Mouse (Mus musculus): ENCODE data around the gene Cnr2.

Cnr2 gene

DNA sequence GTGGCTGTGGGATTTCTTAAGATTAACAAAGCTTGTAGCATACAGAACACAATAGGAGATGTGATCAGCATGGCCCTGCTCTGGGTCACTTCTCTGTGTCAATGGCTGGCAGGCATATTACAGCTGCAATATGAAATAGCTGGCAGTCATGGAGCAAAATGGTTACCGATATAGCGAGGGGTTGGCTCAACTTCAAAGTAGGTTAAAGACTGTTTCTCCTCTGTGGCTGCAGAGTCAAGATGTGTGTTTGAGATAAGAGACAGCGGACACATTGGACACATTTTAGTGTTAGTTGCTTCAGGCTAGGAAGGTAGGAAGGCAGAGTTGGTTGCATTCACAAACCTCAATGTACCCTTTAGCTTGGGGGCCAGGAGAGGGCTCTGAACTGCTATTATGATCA, 11.4 kb downstream of the Cnr2 start:
- DNase-seq (ENCODE audit: low spot score in 2 of 2), result no peak

DNA sequence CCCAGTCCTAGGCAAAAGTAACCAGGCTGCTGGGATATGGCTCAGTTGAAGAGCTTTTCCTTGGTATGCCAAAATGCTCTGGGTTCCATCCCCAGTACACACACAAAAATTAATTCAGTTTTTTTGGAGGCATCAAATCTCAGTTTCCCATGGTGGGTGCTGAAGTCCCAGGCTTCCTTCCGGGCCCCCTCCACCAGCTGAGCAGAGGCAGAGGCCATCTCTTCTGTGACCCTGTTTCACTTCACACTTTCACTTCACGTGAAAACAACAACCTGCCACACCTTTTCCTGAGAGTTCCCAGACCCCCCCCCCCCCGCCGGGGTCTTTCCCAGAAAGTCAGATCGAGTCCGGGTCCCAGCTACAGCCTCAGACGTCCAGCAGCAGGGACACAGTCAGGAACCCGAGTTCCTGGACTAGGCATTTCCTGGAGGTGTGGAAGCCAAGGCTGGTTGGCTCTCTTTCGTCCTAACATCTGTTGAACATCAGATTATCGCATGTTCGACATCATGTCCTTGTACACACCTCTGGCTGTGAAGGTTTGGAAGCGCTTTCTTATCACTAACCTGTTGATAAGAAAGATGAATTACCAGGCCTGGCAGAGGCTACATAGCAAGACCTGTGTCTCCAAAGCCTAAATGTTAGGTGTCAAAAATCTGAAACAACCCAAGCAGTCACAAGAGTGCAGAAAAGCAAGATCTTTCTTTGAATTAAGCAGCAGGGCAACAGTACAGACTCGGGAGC, 14.3 kb downstream of the Cnr2 start:
- DNase-seq (ENCODE audit: low spot score in 2 of 2), result no peak

DNA sequence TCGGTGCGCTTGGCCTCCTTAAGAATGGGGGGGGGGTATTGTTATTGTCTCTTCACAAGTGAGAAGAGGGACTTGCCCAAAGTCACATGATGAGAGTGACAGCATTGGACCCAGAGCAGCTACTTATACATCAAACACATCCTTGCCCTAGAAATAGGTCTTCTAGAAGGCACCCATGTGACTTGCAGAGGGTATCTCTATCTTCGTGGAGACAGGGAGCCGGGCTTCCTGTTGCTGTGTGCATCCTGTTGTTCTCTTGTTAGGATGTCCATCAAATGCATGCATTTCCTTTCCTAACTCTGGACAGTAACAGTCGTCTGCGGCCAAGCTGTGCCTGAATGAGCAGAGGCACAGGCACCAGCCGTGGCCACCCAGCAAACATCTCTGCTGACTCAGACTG, 16.3 kb downstream of the Cnr2 start:
- no peak for DNase-seq (ENCODE audit: low spot score in 2 of 2)

DNA sequence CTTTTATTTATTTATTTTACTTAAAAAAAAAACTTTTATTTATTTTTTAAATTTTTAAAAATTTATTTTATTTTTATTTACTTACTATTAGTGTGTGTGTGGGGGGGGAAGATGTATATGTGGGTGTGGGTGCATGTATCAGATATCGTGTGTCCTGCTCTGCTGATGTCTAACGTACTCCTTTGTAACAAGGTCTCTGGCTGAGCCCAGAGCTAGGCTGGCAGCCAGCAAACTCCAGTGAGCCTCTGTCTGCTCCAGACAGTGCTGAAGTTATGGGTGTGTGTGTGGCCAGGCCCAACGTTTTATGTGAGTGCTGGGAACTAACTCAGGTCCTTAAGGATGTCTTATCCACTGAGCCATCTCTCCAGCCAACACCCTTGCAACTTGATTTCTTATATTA, 17.0 kb downstream of the Cnr2 start:
- DNase-seq (ENCODE audit: low spot score in 2 of 2), result no peak

DNA sequence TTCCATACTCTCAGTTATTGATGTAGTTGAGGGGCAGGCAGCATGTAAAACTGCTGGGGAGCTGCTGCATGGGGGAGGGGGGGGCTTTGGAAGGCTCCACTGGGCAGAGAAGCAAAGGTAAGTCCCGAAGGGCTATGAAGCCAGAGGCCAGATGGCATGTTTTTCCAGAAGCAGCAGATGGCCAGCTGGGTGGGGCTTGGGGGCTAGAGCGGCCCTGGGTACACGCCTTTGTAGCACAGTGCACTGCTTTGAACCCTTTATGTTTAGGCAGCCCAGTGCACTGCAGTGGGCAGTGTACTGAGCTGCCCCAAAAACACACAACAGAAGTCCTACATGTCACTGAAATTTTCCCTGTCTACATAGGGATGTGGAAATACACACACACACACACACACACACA, 17.6 kb downstream of the Cnr2 start:
- DNase-seq (ENCODE audit: low spot score in 2 of 2), result no peak

DNA sequence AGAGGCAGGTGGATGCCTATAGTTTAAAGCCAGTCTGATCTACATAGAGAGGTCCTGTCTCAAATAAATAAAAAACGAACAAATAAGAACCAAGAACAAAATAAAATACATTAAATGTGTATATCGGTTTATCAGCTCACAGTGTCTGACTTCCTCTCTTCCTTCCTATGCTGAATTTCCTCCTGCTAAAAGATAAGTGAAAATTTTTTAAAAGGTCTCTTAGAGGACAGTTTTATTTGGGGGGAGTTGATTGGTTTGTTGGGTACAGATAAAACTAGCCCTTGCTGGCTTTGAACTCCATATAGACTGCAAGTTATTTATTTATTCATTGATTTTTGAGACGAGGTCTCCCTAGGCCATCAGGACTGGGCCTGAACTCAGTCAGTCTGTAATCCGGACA, 18.2 kb downstream of the Cnr2 start:
- no peak for DNase-seq (ENCODE audit: low spot score in 2 of 2)

DNA sequence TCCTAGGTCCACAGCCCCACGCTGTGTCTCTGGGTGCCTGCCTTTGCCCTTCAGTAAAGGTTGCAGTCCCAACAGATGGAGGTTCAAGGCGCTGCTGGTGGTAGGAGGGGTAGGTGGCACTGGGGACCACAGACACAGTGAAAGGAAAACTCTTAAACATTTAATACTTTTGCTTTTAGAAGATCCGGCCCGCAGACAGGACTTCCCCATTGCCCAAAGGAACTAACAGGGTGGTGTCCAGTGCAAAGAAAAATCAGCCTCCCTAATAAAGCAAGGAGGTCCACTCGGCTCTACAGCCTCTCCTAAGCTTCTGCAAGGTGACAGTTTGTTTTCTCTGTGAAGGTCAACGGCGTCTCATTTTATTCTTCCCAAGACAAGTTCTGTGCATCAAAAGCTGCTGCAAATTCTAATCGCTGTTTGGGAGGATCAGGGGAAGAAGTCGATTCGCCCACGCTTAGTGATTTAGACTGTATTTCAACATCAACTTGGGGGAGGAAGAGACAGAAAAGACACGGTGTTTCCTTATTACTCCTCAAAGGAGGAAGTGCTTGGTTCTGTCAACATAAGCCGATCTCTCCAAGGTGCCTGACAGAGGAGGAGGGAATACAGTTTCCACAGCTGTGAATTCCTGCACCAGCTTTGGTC, 23.6 kb downstream of the Cnr2 start:
- no peak for DNase-seq (ENCODE audit: low spot score in 2 of 2)

DNA sequence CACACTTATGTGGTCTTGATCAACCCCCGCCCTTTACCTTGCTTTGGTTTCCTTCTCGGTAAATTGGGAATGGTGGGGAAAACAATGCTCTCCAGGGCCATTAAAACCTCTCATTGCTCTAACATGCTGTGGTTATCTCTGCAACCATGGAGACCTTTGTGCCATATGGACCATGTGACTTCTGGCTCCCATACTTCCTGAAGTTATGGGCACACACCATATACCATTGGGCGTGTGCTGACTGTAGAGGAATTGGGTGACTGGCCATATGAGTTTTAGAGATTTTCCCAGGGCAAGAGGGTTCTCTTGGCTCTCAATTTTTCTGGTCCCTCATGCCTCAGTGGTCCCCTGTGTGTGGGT, 24.1 kb downstream of the Cnr2 start:
- no peak for DNase-seq (ENCODE audit: low spot score in 2 of 2)

DNA sequence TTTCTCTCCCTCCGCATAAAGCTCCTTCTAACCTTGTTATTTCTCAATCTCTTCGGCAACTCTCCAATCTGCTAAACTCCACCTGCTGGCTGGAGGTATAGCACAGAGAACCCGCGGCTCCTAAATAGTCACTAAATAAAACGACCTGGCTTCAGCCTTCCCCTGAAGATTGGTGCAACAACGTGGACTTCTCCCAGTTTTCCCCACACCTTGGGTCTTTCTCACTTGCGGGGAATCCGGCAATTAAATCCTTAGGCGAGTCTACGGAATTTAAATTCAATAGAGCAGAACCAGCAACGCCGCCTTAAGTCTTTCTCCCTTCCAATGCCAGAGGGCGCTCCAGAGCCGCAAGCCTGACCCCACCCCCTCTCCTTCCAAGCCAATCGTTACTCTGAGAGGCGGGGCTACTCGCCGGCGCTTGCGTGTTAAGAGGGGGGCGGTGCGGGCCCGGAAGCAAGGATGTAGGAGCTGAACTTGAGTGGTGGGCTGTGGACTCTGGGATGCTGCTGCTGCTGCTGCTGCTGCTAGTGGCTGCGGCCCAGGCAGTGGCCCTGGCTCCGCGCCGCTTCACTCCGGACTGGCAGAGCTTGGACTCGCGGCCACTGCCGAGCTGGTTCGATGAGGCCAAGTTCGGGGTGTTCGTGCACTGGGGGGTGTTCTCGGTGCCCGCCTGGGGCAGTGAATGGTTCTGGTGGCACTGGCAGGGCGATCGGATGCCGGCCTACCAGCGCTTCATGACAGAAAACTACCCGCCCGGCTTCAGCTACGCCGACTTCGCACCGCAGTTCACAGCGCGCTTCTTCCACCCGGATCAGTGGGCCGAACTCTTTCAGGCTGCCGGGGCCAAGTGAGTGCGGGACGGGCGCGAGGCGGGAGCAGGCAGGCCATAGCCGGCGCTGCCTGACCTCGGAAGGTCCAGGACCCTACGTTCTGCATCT, 25.4 kb downstream of the Cnr2 start, which contains the start of gene Fuca1:
Gene Fuca1, plus strand, starts transcription at position 432 of the 938 bp plus-strand sequence.
- peak; percentile 77 to 96 for DNase-seq (ENCODE audit: low spot score in 2 of 2)

DNA sequence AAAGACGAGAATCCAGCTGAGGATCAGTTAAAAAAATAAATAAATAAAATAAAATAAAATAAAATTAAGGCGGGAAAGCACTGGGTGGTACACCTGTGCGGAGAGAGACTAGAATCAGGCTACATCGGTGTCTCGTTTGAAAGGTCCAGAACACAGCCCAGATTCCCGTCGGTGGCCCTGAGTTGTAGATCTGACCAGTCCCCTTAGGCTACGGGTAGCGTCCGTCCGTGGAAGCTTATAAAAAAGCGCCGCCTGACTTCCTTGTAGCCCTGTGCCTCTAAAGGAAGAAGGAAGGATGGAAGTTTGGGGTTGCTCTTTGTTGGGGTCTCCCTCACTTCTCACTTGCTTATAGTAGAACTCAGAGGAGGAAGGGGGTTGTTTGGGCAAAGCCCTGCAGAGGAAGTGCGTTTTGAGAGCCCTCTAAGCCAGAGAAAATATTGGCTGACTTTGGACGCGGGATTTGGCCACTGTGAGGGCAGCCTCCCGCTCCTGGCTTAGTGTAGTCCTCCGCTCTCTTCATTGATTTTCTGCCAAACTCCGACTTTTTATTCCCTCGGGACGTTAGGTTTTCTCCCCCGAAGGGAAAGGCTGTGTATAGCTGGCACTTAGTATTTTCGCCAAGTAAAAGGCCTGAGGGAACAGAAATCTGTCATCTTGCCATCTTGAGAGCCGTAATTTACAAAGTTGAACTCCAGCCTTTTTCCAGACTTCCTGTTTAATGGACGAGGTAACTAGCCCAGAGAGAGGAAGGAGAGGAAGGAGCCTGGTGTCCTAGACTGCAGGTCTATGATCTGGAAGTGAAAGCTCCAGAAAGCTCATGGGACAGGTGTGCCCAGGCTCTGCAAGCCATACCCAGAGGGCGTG, 26.3 kb downstream of the Cnr2 start:
- no peak for DNase-seq (ENCODE audit: low spot score in 2 of 2)

DNA sequence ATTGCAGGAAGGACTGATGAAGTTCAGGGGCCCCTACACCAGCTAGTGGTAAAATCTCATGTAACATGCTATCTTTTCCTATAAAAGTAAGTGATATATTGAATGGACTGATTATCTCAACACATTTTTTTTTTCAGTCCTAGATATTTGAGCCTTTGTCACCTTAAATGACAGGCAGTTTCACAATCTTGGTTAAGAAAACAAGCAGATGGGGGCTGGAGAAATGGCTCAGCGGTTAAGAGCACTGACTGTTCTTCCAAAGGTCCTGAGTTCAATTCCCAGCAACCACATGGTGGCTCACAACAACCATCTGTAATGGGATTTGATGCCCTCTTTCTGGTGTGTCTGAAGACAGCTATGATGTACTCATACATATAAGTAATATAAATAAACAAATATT, 27.0 kb downstream of the Cnr2 start:
- no peak for DNase-seq (ENCODE audit: low spot score in 2 of 2)

DNA sequence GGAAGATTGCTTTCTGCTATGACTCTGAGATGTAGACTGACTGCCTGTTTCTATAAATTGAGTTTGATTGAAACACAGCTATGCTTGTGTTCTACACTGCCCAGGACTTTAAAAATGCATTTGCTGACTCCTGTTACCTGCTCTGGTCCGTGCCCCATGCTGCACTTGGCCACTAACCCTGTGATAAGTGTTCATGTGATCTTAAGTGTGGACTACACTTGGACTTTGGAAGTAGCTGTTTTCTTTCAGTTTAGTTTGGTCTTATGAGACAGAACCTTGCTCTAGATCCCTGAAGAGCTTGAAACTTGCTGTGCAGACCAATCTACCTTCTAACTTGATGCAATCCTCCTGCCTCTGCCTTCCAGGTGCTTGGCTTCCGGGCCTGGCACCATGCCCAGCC, 29.2 kb downstream of the Cnr2 start:
- no peak for DNase-seq (ENCODE audit: low spot score in 2 of 2)

DNA sequence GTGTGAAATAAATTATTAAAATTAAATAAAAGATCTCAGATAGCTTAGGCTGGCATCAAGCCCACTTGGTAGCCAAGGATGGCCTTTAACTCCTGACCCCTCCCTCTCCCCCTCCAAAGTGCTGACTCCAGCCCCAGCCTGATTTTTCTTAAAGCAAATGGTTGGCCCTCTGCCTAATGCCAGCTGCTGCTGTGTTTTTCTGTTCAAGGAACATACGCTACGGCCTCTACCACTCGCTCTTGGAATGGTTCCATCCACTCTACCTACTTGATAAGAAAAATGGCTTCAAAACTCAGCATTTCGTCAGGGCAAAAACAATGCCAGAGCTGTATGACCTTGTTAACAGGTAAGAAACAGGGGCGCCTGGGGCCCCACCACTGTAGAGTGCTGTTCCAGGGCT, 30.1 kb downstream of the Cnr2 start:
- no peak for DNase-seq (ENCODE audit: low spot score in 2 of 2)

DNA sequence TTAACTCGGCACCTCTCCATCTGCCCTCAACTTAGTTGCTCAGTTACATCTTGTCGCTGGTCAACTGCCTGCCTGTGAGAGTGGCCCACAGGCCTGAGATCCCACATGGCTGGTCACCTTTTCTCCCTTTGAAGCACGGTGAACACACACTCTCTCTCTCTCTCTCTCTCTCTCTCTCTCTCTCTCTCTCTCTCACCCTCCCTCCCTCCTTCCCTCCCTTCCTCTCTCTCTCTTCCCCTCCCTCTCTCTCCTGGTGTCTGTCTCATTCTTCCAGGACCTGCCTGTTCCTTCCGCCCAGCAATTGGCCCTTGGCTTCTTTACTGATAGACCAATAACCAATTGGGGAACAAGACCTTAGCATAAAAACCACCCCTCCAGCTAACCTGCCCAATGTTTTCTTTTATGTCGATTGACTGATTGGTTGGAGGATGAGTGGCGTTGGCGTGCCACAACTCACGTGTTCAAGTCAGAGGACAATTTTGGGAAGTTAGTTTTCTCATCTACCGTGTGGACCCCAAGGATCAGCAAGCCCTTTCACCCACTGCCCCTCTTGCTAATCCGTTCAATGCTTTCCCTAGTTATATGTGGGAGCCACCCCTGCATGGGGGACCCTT, 31.1 kb downstream of the Cnr2 start:
- no peak for DNase-seq (ENCODE audit: low spot score in 2 of 2)

DNA sequence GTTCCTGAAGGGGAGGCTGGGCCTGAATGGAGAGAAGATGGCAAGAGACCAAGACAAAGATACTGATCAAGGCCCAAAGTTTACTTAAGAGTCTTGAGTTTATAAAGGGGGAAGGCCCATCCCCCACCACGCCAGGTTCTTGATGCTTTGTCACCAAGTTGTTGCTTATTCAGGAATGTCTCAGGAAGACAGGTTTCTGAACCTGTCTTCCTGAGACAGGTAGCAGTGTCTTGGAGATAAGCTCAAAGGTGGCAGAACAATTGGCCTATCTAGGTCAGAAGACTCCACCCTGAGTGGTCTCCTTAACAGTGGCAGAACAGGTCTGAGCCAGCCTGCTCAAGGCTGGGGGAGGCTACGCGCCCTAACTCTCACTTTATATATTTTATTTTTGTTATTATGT, 31.7 kb downstream of the Cnr2 start:
- no peak for DNase-seq (ENCODE audit: low spot score in 2 of 2)

DNA sequence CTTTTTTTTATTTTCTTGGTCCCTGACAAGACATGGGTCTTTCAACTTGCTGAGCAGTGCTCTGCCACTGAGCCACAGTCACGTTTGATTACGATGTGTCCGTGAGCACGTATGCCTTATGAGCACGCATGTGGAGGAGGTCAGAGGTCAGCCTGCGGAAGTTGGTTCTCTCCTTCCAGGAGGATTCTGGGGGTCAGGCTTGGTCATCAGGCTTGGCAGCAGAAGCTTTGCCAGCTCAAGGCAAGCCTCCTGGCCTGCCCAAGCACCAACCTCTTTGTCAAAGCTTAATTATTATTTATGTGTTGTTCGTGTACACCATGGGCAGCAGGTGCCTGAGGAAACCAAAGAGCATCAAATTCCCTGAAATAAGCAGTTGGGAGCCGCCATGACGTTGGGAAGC, 33.2 kb downstream of the Cnr2 start:
- DNase-seq (ENCODE audit: low spot score in 2 of 2), result no peak

DNA sequence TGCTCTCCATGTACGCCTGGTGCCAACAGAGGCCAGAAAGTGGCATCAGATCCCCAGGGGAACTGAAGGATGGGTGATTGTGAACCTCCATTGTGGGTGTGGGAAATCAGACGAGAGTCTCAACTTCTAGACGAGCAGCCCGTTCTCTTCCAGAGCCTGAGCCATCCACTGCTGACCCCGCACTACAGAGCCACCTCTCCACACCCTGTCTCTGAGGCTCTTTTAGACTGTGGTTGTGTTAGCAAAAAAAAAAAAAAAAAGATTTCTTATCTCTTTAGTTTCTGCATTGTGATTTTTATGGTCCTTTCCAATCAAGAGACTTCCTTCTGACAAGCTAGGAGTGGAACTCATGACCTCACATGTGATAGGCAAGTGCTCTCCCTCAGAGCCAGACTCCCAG, 34.2 kb downstream of the Cnr2 start:
- DNase-seq (ENCODE audit: low spot score in 2 of 2), result no peak

DNA sequence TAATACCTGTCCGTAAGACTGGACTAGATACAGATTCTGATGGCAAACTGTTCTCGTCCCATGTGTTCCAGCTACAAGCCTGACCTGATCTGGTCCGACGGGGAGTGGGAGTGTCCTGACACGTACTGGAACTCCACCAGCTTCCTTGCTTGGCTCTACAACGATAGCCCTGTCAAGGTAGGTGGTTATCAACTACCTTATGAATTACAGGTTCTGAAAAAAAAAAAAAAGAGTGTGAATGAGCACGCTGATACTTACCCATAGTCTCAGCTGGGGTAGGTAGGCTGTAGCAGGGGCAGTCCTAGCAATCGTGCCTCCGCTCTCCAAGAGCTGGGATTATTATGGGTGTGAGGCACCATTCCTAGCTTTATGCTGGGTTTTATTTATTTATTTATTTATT, 34.6 kb downstream of the Cnr2 start:
- no peak for DNase-seq (ENCODE audit: low spot score in 2 of 2)

DNA sequence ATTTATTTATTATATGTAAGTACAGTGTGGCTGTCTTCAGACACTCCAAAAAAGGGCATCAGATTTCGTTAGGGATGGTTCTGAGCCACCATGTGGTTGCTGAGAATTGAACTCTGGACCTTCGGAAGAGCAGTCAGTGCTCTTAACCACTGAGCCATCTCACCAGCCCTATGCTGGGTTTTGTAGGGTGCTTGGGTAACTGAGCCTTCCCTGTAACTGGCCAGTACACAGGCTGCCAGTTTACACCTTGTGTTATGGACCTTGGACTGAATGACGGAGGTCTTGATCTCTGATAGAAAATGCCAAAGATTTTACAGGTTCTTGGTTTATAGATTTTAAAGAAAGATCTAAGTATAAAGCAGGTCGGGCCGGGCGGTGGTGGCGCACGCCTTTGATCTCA, 35.0 kb downstream of the Cnr2 start:
- no peak for DNase-seq (ENCODE audit: low spot score in 2 of 2)

DNA sequence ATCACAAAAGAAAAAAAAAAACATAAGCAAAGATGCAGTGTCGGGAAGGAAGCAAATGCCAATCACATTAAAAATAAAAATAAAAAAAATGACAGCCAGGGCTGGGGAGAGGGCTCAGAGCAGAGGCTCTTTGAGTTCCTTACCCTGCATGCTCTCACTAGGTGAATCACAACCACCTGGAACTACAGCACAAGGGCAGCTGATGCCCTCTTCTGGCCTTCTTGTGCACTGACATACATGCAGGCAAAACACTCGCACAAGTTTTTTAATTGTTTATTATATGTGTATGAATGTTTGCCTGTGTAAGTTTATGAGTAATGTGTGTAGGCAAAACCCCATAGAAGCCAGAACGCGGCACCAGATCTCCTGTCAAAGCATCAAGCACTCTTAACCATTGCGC, 36.6 kb downstream of the Cnr2 start:
- DNase-seq (ENCODE audit: low spot score in 2 of 2), result no peak

All from left cerebral cortex, adult 9 months (tissue).